Mouse (Mus musculus): ENCODE results near the gene Rbm26. TPM values are rescaled to one million over a fixed set of nuclear protein-coding genes. Genes with fewer than 3 reads are reported as not detected.

The Rbm26 gene
- polyA plus RNA-seq, 2 experiments = 9.1 to 11.7 TPM

DNA sequence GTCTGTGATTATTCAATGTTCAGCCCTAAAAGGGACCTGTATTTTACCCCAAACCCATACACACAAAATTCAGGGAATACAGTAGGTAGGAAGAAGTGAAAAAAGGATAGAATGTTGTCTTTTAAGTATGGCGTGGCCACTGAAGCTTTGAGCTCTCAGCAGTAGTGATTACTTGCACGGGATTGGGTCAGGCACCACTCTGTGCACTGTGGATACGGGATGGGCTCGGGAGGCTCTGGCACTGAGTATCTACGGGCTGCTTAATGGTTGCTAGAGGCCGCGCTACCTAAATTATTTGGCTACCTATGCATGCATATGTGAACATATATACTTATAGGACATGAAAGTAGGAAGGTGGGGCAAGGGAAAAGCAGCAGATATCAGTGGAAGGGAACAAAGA lies 78.3 kb downstream of the Rbm26 start:
- 73% methylated on average over 7 of the region's 7 CpGs for WGBS (ENCODE audit: insufficient replicate concordance)
- TF ChIP-seq EP300 (IDR thresholded peaks at IDR 0.05; ENCODE audit: low read depth) (no peak), CTCF (IDR thresholded peaks at IDR 0.05; ENCODE audit: low read depth) (no peak)

GRCm38 (mm10) chr14:105096221-105096620 lies 80.9 kb downstream of the Rbm26 start:
- H3K36me3 ChIP-seq (replicated peaks; ENCODE audit: control insufficient read depth, insufficient read depth, low read depth) = no peaks in the 10 kb centered on the region
- TF ChIP-seq CTCF (IDR thresholded peaks at IDR 0.05; ENCODE audit: low read depth) (peak; percentile 20; the same call in 1 of the 2 replicates), EP300 (IDR thresholded peaks at IDR 0.05; ENCODE audit: low read depth) (no peak)
- 31% methylated on average over 3 of the region's 3 CpGs for WGBS (ENCODE audit: insufficient replicate concordance)
- H3K27ac ChIP-seq = no peak overlapping the region
- no peaks in the 10 kb centered on the region for H3K27me3 ChIP-seq (ENCODE audit: control insufficient read depth, insufficient read depth, low read length)
- no peak overlapping the region for H3K4me2 ChIP-seq (ENCODE audit: low read depth)
- H3K4me3 ChIP-seq (ENCODE audit: insufficient read depth in 1 of 2, low read depth in 2 of 2, low read length in 2 of 2) = no peak overlapping the region
- no peaks in the 10 kb centered on the region for H3K4me1 ChIP-seq (replicated peaks; ENCODE audit: control insufficient read depth in 2 of 2, insufficient read depth in 2 of 2, low read length in 1 of 2)
- no peak overlapping the region for H3K9ac ChIP-seq (replicated peaks)
- no peak for DNase-seq (ENCODE audit: low read depth in 3 of 3, low spot score in 3 of 3)
- no peaks in the 10 kb centered on the region for H3K9me3 ChIP-seq (ENCODE audit: control insufficient read depth, low read length)
- ATAC-seq (ENCODE audit: insufficient read depth) = no peak

More for the DNA sequence above, 78.3 kb downstream of the Rbm26 start:
- Histone ChIP-seq H3K27me3 (ENCODE audit: control insufficient read depth, insufficient read depth, low read length) (no peaks in the 10 kb centered on the region), H3K4me1 (replicated peaks; ENCODE audit: control insufficient read depth in 2 of 2, insufficient read depth in 2 of 2, low read length in 1 of 2) (no peaks in the 10 kb centered on the region), H3K4me2 (ENCODE audit: low read depth) (no peak overlapping the region), H3K27ac (no peak overlapping the region), H3K9ac (replicated peaks) (no peak overlapping the region), H3K36me3 (replicated peaks; ENCODE audit: control insufficient read depth, insufficient read depth, low read depth) (no peaks in the 10 kb centered on the region), H3K9me3 (ENCODE audit: control insufficient read depth, low read length) (no peaks in the 10 kb centered on the region), H3K4me3 (ENCODE audit: insufficient read depth in 1 of 2, low read depth in 2 of 2, low read length in 2 of 2) (no peak overlapping the region)
- ATAC-seq (ENCODE audit: insufficient read depth) (no peak), DNase-seq (ENCODE audit: low read depth in 3 of 3, low spot score in 3 of 3) (no peak)

- no peak for DNase-seq (ENCODE audit: low read depth in 3 of 3, low spot score in 3 of 3)
- no peak overlapping the region for H3K9ac ChIP-seq (replicated peaks)
- no peak for ATAC-seq (ENCODE audit: insufficient read depth)
- TF ChIP-seq CTCF (IDR thresholded peaks at IDR 0.05; ENCODE audit: low read depth) (no peak), EP300 (IDR thresholded peaks at IDR 0.05; ENCODE audit: low read depth) (no peak)
- H3K27me3 ChIP-seq (ENCODE audit: control insufficient read depth, insufficient read depth, low read length) = no peaks in the 10 kb centered on the region
- 70% methylated on average over 4 of the region's 4 CpGs for WGBS (ENCODE audit: insufficient replicate concordance)
- no peaks in the 10 kb centered on the region for H3K4me1 ChIP-seq (replicated peaks; ENCODE audit: control insufficient read depth in 2 of 2, insufficient read depth in 2 of 2, low read length in 1 of 2)
- no peaks in the 10 kb centered on the region for H3K9me3 ChIP-seq (ENCODE audit: control insufficient read depth, low read length)
- H3K4me3 ChIP-seq (ENCODE audit: insufficient read depth in 1 of 2, low read depth in 2 of 2, low read length in 2 of 2) = no peak overlapping the region
- H3K27ac ChIP-seq = no peak overlapping the region
- H3K36me3 ChIP-seq (replicated peaks; ENCODE audit: control insufficient read depth, insufficient read depth, low read depth) = no peaks in the 10 kb centered on the region
- no peak overlapping the region for H3K4me2 ChIP-seq (ENCODE audit: low read depth)
Measured at GRCm38 (mm10) chr14:105087001-105087400, 90.1 kb downstream of the Rbm26 start.

GRCm38 (mm10) chr14:105085332-105085993 lies 91.7 kb downstream of the Rbm26 start:
- Histone ChIP-seq H3K9me3 (ENCODE audit: control insufficient read depth, low read length) (no peaks in the 10 kb centered on the region), H3K36me3 (replicated peaks; ENCODE audit: control insufficient read depth, insufficient read depth, low read depth) (no peaks in the 10 kb centered on the region), H3K4me2 (ENCODE audit: low read depth) (no peak overlapping the region), H3K27me3 (ENCODE audit: control insufficient read depth, insufficient read depth, low read length) (no peaks in the 10 kb centered on the region), H3K4me3 (ENCODE audit: insufficient read depth in 1 of 2, low read depth in 2 of 2, low read length in 2 of 2) (no peak overlapping the region), H3K9ac (replicated peaks) (no peak overlapping the region), H3K27ac (no peak overlapping the region), H3K4me1 (replicated peaks; ENCODE audit: control insufficient read depth in 2 of 2, insufficient read depth in 2 of 2, low read length in 1 of 2) (no peaks in the 10 kb centered on the region)
- DNase-seq (ENCODE audit: low read depth in 3 of 3, low spot score in 3 of 3) = no peak
- 59% methylated on average over 7 of the region's 7 CpGs for WGBS (ENCODE audit: insufficient replicate concordance)
- TF ChIP-seq CTCF (IDR thresholded peaks at IDR 0.05; ENCODE audit: low read depth) = no peak
- ATAC-seq (ENCODE audit: insufficient read depth) = no peak

DNA sequence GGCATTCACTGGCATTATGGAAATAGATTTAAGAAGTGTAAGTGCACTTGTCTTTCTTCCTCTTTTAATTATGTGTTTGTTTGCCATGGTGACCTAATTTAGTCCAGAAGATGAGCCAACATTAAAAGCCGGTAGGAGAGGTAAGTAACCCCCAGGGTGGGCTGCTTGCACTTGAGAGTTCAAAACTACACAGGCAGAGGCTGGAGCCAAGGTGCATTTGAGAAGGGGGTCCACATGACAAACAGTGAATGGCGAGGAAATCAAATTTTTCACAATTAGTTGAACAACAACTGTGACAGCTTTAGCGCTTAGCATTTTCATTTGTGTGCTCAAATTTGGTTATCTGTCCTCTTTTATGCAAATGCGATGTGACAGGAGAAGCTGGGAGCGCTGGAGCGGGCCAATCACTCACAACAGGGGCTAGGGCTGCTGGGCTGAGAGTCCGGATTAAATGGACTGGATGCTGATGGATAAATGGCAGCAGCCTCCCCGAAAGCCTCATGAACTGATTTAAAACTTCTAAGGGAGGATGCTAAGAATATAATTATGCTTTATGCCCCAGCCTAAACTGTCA lies 92.3 kb downstream of the Rbm26 start:
- DNase-seq (ENCODE audit: low read depth in 3 of 3, low spot score in 3 of 3) = no peak
- no peaks in the 10 kb centered on the region for H3K9me3 ChIP-seq (ENCODE audit: control insufficient read depth, low read length)
- H3K27me3 ChIP-seq (ENCODE audit: control insufficient read depth, insufficient read depth, low read length) = no peaks in the 10 kb centered on the region
- TF ChIP-seq CTCF (IDR thresholded peaks at IDR 0.05; ENCODE audit: low read depth) (no peak), EP300 (IDR thresholded peaks at IDR 0.05; ENCODE audit: low read depth) (no peak)
- no peak overlapping the region for H3K9ac ChIP-seq (replicated peaks)
- H3K36me3 ChIP-seq (replicated peaks; ENCODE audit: control insufficient read depth, insufficient read depth, low read depth) = no peaks in the 10 kb centered on the region
- no peaks in the 10 kb centered on the region for H3K4me1 ChIP-seq (replicated peaks; ENCODE audit: control insufficient read depth in 2 of 2, insufficient read depth in 2 of 2, low read length in 1 of 2)
- no peak for ATAC-seq (ENCODE audit: insufficient read depth)
- no peak overlapping the region for H3K27ac ChIP-seq
- no peak overlapping the region for H3K4me2 ChIP-seq (ENCODE audit: low read depth)
- no peak overlapping the region for H3K4me3 ChIP-seq (ENCODE audit: insufficient read depth in 1 of 2, low read depth in 2 of 2, low read length in 2 of 2)
- 56% methylated on average over 8 of the region's 8 CpGs for WGBS (ENCODE audit: insufficient replicate concordance)

Data from liver, embryonic 14.5 days (tissue).